ENCODE assay signal across 12 mouse cellular contexts in the genomic region with DNA sequence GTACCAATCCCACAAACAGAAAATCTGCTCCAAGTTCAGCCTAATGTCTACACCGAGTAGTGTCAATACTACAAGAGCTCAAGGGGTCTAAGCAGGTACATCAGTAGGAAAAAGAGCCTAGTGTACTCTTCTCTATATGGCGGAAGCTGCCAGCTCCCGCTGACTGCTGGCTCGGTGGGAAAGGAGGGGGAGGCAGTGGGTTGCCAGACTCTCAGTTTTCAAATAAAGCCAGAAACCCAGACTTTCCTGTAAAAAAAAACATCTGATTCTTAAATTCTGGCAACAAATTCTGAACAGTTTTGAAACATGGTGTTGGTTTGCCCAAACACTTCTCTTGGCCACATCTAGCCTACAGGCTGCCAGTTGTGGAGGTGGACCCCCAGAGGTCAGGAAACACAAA.
DNase-seq lines count a peak whose midpoint lies in the region.
"Had no signal": no experiment of that assay in that cellular context is flagged by ENCODE, and none has a peak within 500 bp of the region (broad histone marks: within the 10 kb centered on the region; RNA-seq: fewer than 3 reads in every experiment).

No protein-coding gene starts in this region.

- peak; percentile 66 to 81 for DNase-seq in cerebellum, postnatal 10 days
- no peak for DNase-seq in cerebellum, adult 9-11 months
- peak; percentile 34 for DNase-seq in layer of hippocampus, adult 11-12 months (ENCODE audit: low spot score)
- DNase-seq in layer of hippocampus, postnatal 25 days (ENCODE audit: extremely low spot score in 1 of 2, low spot score in 1 of 2): no peak
- DNase-seq in layer of hippocampus, postnatal 10 days (ENCODE audit: low spot score in 2 of 2): peak; percentile 33 to 54
- DNase-seq in right cerebral cortex, postnatal 25 days: peak; percentile 47
- DNase-seq in retina, embryonic 14.5 days (ENCODE audit: low spot score): no peak
- no peak for DNase-seq in kidney, postnatal 10 days
- DNase-seq: adrenal gland, postnatal 36 days; cerebellum, adult 11-12 months; lung, adult 2 months; spleen, adult 18-20 months had no signal

Comparison
In these comparisons a context has a peak if more than half of its experiments do, and no peak if none do; other contexts are left out.
1. DNase-seq: peak in cerebellum, postnatal 10 days (2 of 2), layer of hippocampus, adult 11-12 months (single experiment), layer of hippocampus, postnatal 10 days (2 of 2) and right cerebral cortex, postnatal 25 days (single experiment); none in cerebellum, adult 9-11 months (single experiment), layer of hippocampus, postnatal 25 days (0 of 2), retina, embryonic 14.5 days (single experiment) and kidney, postnatal 10 days (single experiment).